ENCODE assay signal across 12 mouse cellular contexts in the genomic region with DNA sequence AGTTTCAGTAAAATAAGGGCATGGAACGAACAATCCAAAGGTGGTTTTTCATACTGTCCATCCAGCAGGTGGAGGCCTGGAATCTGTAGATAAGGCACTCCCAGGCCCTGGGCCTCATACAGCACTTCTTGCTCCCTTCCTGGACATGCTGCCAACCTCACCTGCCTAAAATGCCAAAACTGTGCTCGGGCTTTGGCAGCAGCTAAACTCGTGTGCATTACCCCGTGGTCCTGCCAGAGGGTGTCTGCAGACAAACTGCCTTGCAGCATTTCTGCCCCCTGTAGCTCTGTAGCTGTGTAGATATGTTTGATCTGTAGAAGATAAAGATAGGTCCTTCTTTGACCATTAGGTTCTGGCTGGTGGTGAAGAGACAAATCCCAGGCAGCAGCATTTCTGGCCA. TPM values are rescaled to one million over a fixed set of nuclear protein-coding genes. Genes with fewer than 3 reads are reported as not detected.
DNase-seq lines count a peak whose midpoint lies in the region; ATAC-seq and TF ChIP-seq lines count a peak whose summit lies in the region.
"Had no signal": no experiment of that assay in that cellular context is flagged by ENCODE, and none has a peak within 500 bp of the region (broad histone marks: within the 10 kb centered on the region; RNA-seq: fewer than 3 reads in every experiment).

No protein-coding gene starts in this region.

- peak overlapping the region; percentile 86 for H3K27ac ChIP-seq in layer of hippocampus, adult 2 months
- H3K27ac ChIP-seq in embryonic facial prominence, embryonic 12.5 days: no peak overlapping the region
- peak overlapping the region; percentile 29 for H3K27ac ChIP-seq in limb, embryonic 15.5 days
- H3K27ac ChIP-seq in forebrain, postnatal 0 days (ENCODE audit: low read depth, low read length): no peak overlapping the region

- no peaks in the 10 kb centered on the region for H3K27me3 ChIP-seq in embryonic facial prominence, embryonic 12.5 days
- H3K27me3 ChIP-seq in limb, embryonic 15.5 days: no peaks in the 10 kb centered on the region
- H3K27me3 ChIP-seq in forebrain, postnatal 0 days (ENCODE audit: insufficient read depth, low read length): no peaks in the 10 kb centered on the region

- no peak for ATAC-seq in embryonic facial prominence, embryonic 12.5 days (ENCODE audit: insufficient number of reproducible peaks, insufficient read depth, low FRiP score, low TSS enrichment)
- no peak for ATAC-seq in limb, embryonic 15.5 days (ENCODE audit: insufficient number of reproducible peaks, low FRiP score, low TSS enrichment, low read depth)
- no peak for ATAC-seq in forebrain, postnatal 0 days
- ATAC-seq: Patski had no signal

- peaks cover 13% of the 10 kb centered on the region for H3K4me1 ChIP-seq in embryonic facial prominence, embryonic 12.5 days
- peaks cover 17% of the 10 kb centered on the region for H3K4me1 ChIP-seq in limb, embryonic 15.5 days
- H3K4me1 ChIP-seq in forebrain, postnatal 0 days (ENCODE audit: insufficient read depth): no peaks in the 10 kb centered on the region

- peaks cover 24% of the 10 kb centered on the region for H3K36me3 ChIP-seq in embryonic facial prominence, embryonic 12.5 days
- H3K36me3 ChIP-seq in limb, embryonic 15.5 days: peaks cover 21% of the 10 kb centered on the region
- no peaks in the 10 kb centered on the region for H3K36me3 ChIP-seq in forebrain, postnatal 0 days (ENCODE audit: insufficient read depth)

- H3K4me2 ChIP-seq in embryonic facial prominence, embryonic 12.5 days (replicated peaks): peak overlapping the region; percentile 74
- H3K4me2 ChIP-seq in limb, embryonic 15.5 days: peak overlapping the region; percentile 52
- no peak overlapping the region for H3K4me2 ChIP-seq in forebrain, postnatal 0 days (ENCODE audit: low read depth)

- 61% methylated on average over 4 of the region's 4 CpGs for WGBS in embryonic facial prominence, embryonic 12.5 days
- WGBS in limb, embryonic 15.5 days: 44% methylated on average over 4 of the region's 4 CpGs
- WGBS in forebrain, postnatal 0 days: 61% methylated on average over 4 of the region's 4 CpGs

- peak; percentile 6 for DNase-seq in cerebellum, adult 11 months
- no peak for DNase-seq in cerebellum, adult 8-10 months
- no peak for DNase-seq in layer of hippocampus, adult 2 months (ENCODE audit: low spot score in 2 of 2)
- no peak for DNase-seq in layer of hippocampus, postnatal 36 days
- DNase-seq in forebrain, postnatal 0 days: no peak
- no peak for DNase-seq in adrenal gland, adult 2 months

- H3K4me3 ChIP-seq in layer of hippocampus, adult 2 months: peak overlapping the region; percentile 46; the same call in 1 of the 2 replicates
- peak overlapping the region; percentile 32 for H3K4me3 ChIP-seq in embryonic facial prominence, embryonic 12.5 days
- H3K4me3 ChIP-seq in limb, embryonic 15.5 days: peak overlapping the region; percentile 49
- H3K4me3 ChIP-seq in forebrain, postnatal 0 days (ENCODE audit: low read depth, low read length): no peak overlapping the region
- H3K4me3 ChIP-seq: myocyte had no signal

- H3K9me3 ChIP-seq in embryonic facial prominence, embryonic 12.5 days: 0 out of 2 replicates have a peak, but pooled peaks cover 6% of the 10 kb centered on the region
- no peaks in the 10 kb centered on the region for H3K9me3 ChIP-seq in limb, embryonic 15.5 days
- no peaks in the 10 kb centered on the region for H3K9me3 ChIP-seq in forebrain, postnatal 0 days (ENCODE audit: low read length)

- no peak for TF ChIP-seq CTCF in layer of hippocampus, adult 2 months (conservative IDR thresholded peaks at IDR 0.05)
- TF ChIP-seq CTCF in forebrain, postnatal 0 days (IDR thresholded peaks at IDR 0.05; ENCODE audit: low read depth): no peak

- H3K9ac ChIP-seq in embryonic facial prominence, embryonic 12.5 days: peak overlapping the region; percentile 31; the same call in 1 of the 2 replicates
- H3K9ac ChIP-seq in limb, embryonic 15.5 days: no peak overlapping the region
- H3K9ac ChIP-seq in forebrain, postnatal 0 days: no peak overlapping the region

RNA-seq across cellular contexts. Expression of a gene that starts 1.7 kb away (rescaled TPM):
- total RNA-seq in layer of hippocampus, adult 2 months (2021): 10 to 100 TPM; 12.7 to 13.1 TPM
- total RNA-seq in layer of hippocampus, postnatal 36 days (2021): 10 to 100 TPM; 12.5 to 13.2 TPM
- polyA plus RNA-seq in embryonic facial prominence, embryonic 12.5 days (2016; fragmentation: Nextera tagmentation; extraction: Ambion mirVana): 31.7 and 36.3 TPM in 2 replicates
- 36.3 and 37.9 TPM in 2 replicates for polyA plus RNA-seq in limb, embryonic 15.5 days (2015; fragmentation: Nextera tagmentation; extraction: Ambion mirVana)
- total RNA-seq in forebrain, postnatal 0 days (2014; rRNA removed): 2.0 and 3.1 TPM in 2 replicates
- polyA plus RNA-seq in forebrain, postnatal 0 days (2015; fragmentation: Nextera tagmentation; extraction: Ambion mirVana): 5.6 and 6.3 TPM in 2 replicates
- total RNA-seq in adrenal gland, adult 2 months (2021): 10 to 100 TPM in 1 of 2 experiments, 1 to 10 TPM in 1; 8.0 to 12.3 TPM
- polyA plus RNA-seq in adrenal gland, adult 2 months (2012; rRNA removed): 2.6 and 3.1 TPM in 2 replicates
- polyA plus RNA-seq: myocyte, Patski had no signal

RNA-seq across cellular contexts. Expression of a gene that starts 26.0 kb away (rescaled TPM):
- 1 to 10 TPM; 5.2 to 7.4 TPM for total RNA-seq in layer of hippocampus, adult 2 months (2021)
- 1 to 10 TPM; 6.7 to 6.8 TPM for total RNA-seq in layer of hippocampus, postnatal 36 days (2021)
- polyA plus RNA-seq in embryonic facial prominence, embryonic 12.5 days (2016; fragmentation: Nextera tagmentation; extraction: Ambion mirVana): 15.1 and 15.9 TPM in 2 replicates
- 18.2 and 21.2 TPM in 2 replicates for polyA plus RNA-seq in limb, embryonic 15.5 days (2015; fragmentation: Nextera tagmentation; extraction: Ambion mirVana)
- total RNA-seq in forebrain, postnatal 0 days (2014; rRNA removed): 2.8 and 3.1 TPM in 2 replicates
- 1.2 TPM in 2 replicates for polyA plus RNA-seq in forebrain, postnatal 0 days (2015; fragmentation: Nextera tagmentation; extraction: Ambion mirVana)
- 1 to 10 TPM; 3.5 to 7.5 TPM for total RNA-seq in adrenal gland, adult 2 months (2021)
- 1.5 and 2.2 TPM in 2 replicates for polyA plus RNA-seq in adrenal gland, adult 2 months (2012; rRNA removed)

RNA-seq across cellular contexts. Expression of a gene that starts 56.0 kb away (rescaled TPM):
- not detected for total RNA-seq in layer of hippocampus, adult 2 months (2021)
- not detected for total RNA-seq in layer of hippocampus, postnatal 36 days (2021)
- 0.19 and 0.23 TPM in 2 replicates for polyA plus RNA-seq in embryonic facial prominence, embryonic 12.5 days (2016; fragmentation: Nextera tagmentation; extraction: Ambion mirVana)
- not detected in 2 replicates for polyA plus RNA-seq in limb, embryonic 15.5 days (2015; fragmentation: Nextera tagmentation; extraction: Ambion mirVana)
- not detected in 2 replicates for total RNA-seq in forebrain, postnatal 0 days (2014; rRNA removed)
- polyA plus RNA-seq in forebrain, postnatal 0 days (2015; fragmentation: Nextera tagmentation; extraction: Ambion mirVana): not detected in 2 replicates
- total RNA-seq in adrenal gland, adult 2 months (2021): not detected
- polyA plus RNA-seq in adrenal gland, adult 2 months (2012; rRNA removed): not detected in 2 replicates
- total RNA-seq: gastrocnemius, adult 18-20 months had no signal
- polyA plus RNA-seq: myocyte; Patski; small intestine, adult 2 months had no signal

Comparison
In these comparisons a context has a peak if more than half of its experiments do, and no peak if none do; other contexts are left out.
1. H3K27ac ChIP-seq: peak in layer of hippocampus, adult 2 months (single experiment) and limb, embryonic 15.5 days (single experiment); none in embryonic facial prominence, embryonic 12.5 days (single experiment) and forebrain, postnatal 0 days (single experiment).